Mouse (Mus musculus) cerebellum, adult 9-10 months (tissue): ENCODE data around the gene Hspa1a.
A peak's percentile ranks its signal among the peaks of the same experiment; 100 is the strongest.

Experiments used
- DNase-seq: peaks from one replicate; pipeline ENCODE4 v3.0.0; 2022

Gene Hspa1a

GRCm38 (mm10) chr17:34944362-34944761 is 27.6 kb downstream of the Hspa1a start:
- no peak for DNase-seq

GRCm38 (mm10) chr17:34943128-34943815 is 28.7 kb downstream of the Hspa1a start:
- DNase-seq: no peak

GRCm38 (mm10) chr17:34941344-34942041 is 30.5 kb downstream of the Hspa1a start:
- DNase-seq: no peak

GRCm38 (mm10) chr17:34937960-34938505 is 33.9 kb downstream of the Hspa1a start:
- DNase-seq: no peak

- no peak for DNase-seq
Measured at GRCm38 (mm10) chr17:34934830-34935229, 37.1 kb downstream of the Hspa1a start.

- DNase-seq: no peak
Measured at GRCm38 (mm10) chr17:34934031-34934430, 37.9 kb downstream of the Hspa1a start.

- no peak for DNase-seq
Measured at GRCm38 (mm10) chr17:34932287-34932686, 39.7 kb downstream of the Hspa1a start.

GRCm38 (mm10) chr17:34931735-34932098 is 40.2 kb downstream of the Hspa1a start:
- DNase-seq: peak; percentile 61

GRCm38 (mm10) chr17:34931061-34931734 is 40.8 kb downstream of the Hspa1a start, which contains the start of gene Neu1:
Gene Neu1 (plus strand): TSS chr17:34931253.
- DNase-seq: peak; percentile 99

- DNase-seq: no peak
Measured at GRCm38 (mm10) chr17:34928841-34929240, 43.1 kb downstream of the Hspa1a start.

GRCm38 (mm10) chr17:34927306-34928019 is 44.5 kb downstream of the Hspa1a start:
- no peak for DNase-seq

GRCm38 (mm10) chr17:34924258-34924657 is 47.7 kb downstream of the Hspa1a start:
- DNase-seq: no peak

- no peak for DNase-seq
Measured at GRCm38 (mm10) chr17:34922939-34923338, 49.0 kb downstream of the Hspa1a start.
